In genomic region chr9:80068735-80069315, GRCm38 (mm10) we compare ENCODE assay signal across 8 mouse cellular contexts. TPM values are rescaled to one million over a fixed set of nuclear protein-coding genes. Genes with fewer than 3 reads are reported as not detected.
DNase-seq lines count a peak whose midpoint lies in the region; TF ChIP-seq lines count a peak whose summit lies in the region.

No protein-coding gene starts in this region.

- 16% methylated on average over 11 of the region's 11 CpGs for WGBS in heart, adult 2 months
- 51% methylated on average over 11 of the region's 11 CpGs for WGBS in hindbrain, embryonic 10.5 days

- TF ChIP-seq CTCF in heart, adult 2 months (IDR thresholded peaks at IDR 0.05), result no peak
- no peak for TF ChIP-seq CTCF in ES-Bruce4 (IDR thresholded peaks at IDR 0.05; ENCODE audit: low read depth, low read length)

- H3K27me3 ChIP-seq in heart, adult 2 months (ENCODE audit: control insufficient read depth, insufficient read depth, low read length), result no peaks in the 10 kb centered on the region
- H3K27me3 ChIP-seq in ES-Bruce4 (ENCODE audit: control insufficient read depth, insufficient read depth, low read length, poor library complexity, severe bottlenecking), result no peaks in the 10 kb centered on the region
- no peaks in the 10 kb centered on the region for H3K27me3 ChIP-seq in hindbrain, embryonic 10.5 days (ENCODE audit: insufficient read depth, poor library complexity, severe bottlenecking)
- H3K27me3 ChIP-seq in megakaryocyte, embryonic 14.5 days (replicated peaks), result no peaks in the 10 kb centered on the region

- peaks cover 15% of the 10 kb centered on the region for H3K9me3 ChIP-seq in ES-Bruce4 (replicated peaks; ENCODE audit: control insufficient read depth, insufficient read depth, low read length, poor library complexity, severe bottlenecking)
- peaks cover 14% of the 10 kb centered on the region for H3K9me3 ChIP-seq in hindbrain, embryonic 10.5 days
- peaks cover 13% of the 10 kb centered on the region for H3K9me3 ChIP-seq in megakaryocyte, embryonic 14.5 days

- H3K27ac ChIP-seq in heart, adult 2 months, result no peak overlapping the region
- H3K27ac ChIP-seq in ES-Bruce4 (ENCODE audit: insufficient read depth, low read length), result no peak overlapping the region
- 0 out of 2 replicates have a peak overlapping the region, but pooled peaks have one; percentile 45 for H3K27ac ChIP-seq in hindbrain, embryonic 10.5 days

- intact Hi-C loops in heart, adult 2 months (cut with DNase I), result loop anchor here (5.0 kb wide), 2 partner anchors 93 to 277 kb away; partner anchors contain the start of gene Tmem30a
- intact Hi-C loops in heart, postnatal 25 days (cut with DNase I), result loop anchor here (5.0 kb wide), 1 partner anchor 93 kb away; no protein-coding TSS in a partner anchor
- intact Hi-C loops in left cerebral cortex, postnatal 14 days (cut with DNase I), result no loop called here

- no peak for DNase-seq in heart, adult 2 months
- DNase-seq in heart, postnatal 25 days (ENCODE audit: low spot score), result no peak
- DNase-seq in hindbrain, embryonic 10.5 days (ENCODE audit: low spot score), result no peak
- no peak for DNase-seq in left cerebral cortex, postnatal 14 days (ENCODE audit: low spot score in 2 of 2)
- DNase-seq in right cerebral cortex, postnatal 25 days, result no peak
- no peak for DNase-seq in ovary, postnatal 14 days (ENCODE audit: low spot score)

- peaks cover 25% of the 10 kb centered on the region for H3K36me3 ChIP-seq in heart, adult 2 months (ENCODE audit: control insufficient read depth, insufficient read depth, low read length)
- H3K36me3 ChIP-seq in ES-Bruce4 (ENCODE audit: control insufficient read depth, insufficient read depth, low read length, poor library complexity, severe bottlenecking), result no peaks in the 10 kb centered on the region
- no peaks in the 10 kb centered on the region; the same call in 1 of the 2 replicates for H3K36me3 ChIP-seq in hindbrain, embryonic 10.5 days
- H3K36me3 ChIP-seq in megakaryocyte, embryonic 14.5 days (replicated peaks; ENCODE audit: low read length), result peaks cover 5% of the 10 kb centered on the region

- 0 out of 2 replicates have a peak overlapping the region, but pooled peaks have one; percentile 24 for H3K9ac ChIP-seq in heart, adult 2 months (ENCODE audit: low read depth, low read length)
- H3K9ac ChIP-seq in ES-Bruce4 (ENCODE audit: low read depth, poor library complexity, severe bottlenecking), result peak overlapping the region; percentile 98

- H3K79me2 ChIP-seq in heart, adult 2 months (replicated peaks; ENCODE audit: control insufficient read depth, insufficient read depth, low read length), result peaks cover 7% of the 10 kb centered on the region

- H3K4me3 ChIP-seq in heart, adult 2 months, result no peak overlapping the region; the same call in 1 of the 2 replicates
- H3K4me3 ChIP-seq in ES-Bruce4 (ENCODE audit: low read depth, low read length), result peak overlapping the region; percentile 68
- peak overlapping the region; percentile 95 for H3K4me3 ChIP-seq in hindbrain, embryonic 10.5 days
- peak overlapping the region; percentile 91 for H3K4me3 ChIP-seq in megakaryocyte, embryonic 14.5 days (replicated peaks)

- no peak for TF ChIP-seq POLR2A in heart, adult 2 months (IDR thresholded peaks at IDR 0.05; ENCODE audit: insufficient read depth, low read depth, low read length)
- no peak for TF ChIP-seq POLR2A in ES-Bruce4 (IDR thresholded peaks at IDR 0.05; ENCODE audit: insufficient read depth, low read length)

- TF ChIP-seq EP300 in heart, adult 2 months (IDR thresholded peaks at IDR 0.05; ENCODE audit: insufficient read depth, low read depth, low read length), result no peak
- TF ChIP-seq EP300 in ES-Bruce4 (IDR thresholded peaks at IDR 0.05; ENCODE audit: insufficient read depth, low read depth, low read length), result no peak

- peaks cover 11% of the 10 kb centered on the region for H3K4me1 ChIP-seq in heart, adult 2 months (ENCODE audit: control insufficient read depth, insufficient read depth, low read length)
- H3K4me1 ChIP-seq in ES-Bruce4 (ENCODE audit: control insufficient read depth, insufficient read depth, low read length), result no peaks in the 10 kb centered on the region
- peaks cover 27% of the 10 kb centered on the region for H3K4me1 ChIP-seq in hindbrain, embryonic 10.5 days (replicated peaks)
- peaks cover 43% of the 10 kb centered on the region for H3K4me1 ChIP-seq in megakaryocyte, embryonic 14.5 days

RNA-seq across cellular contexts. Expression of gene Senp6, which starts 2.1 kb away (rescaled TPM):
- 10 to 100 TPM; 62.5 to 72.7 TPM for total RNA-seq in heart, adult 2 months (2021)
- 9.6 and 18.0 TPM in 2 replicates for polyA plus RNA-seq in heart, adult 2 months (2012; rRNA removed)
- 10 to 100 TPM; 64.3 to 65.3 TPM for total RNA-seq in heart, postnatal 25 days (2021)
- polyA plus RNA-seq in ES-Bruce4 (2011; ENCODE audit: insufficient read depth, insufficient read length, low read depth, missing spikeins), result 117 and 128 TPM in 2 replicates
- 48.2 and 49.8 TPM in 2 replicates for polyA plus RNA-seq in hindbrain, embryonic 10.5 days (2016; fragmentation: Nextera tagmentation; extraction: Ambion mirVana)
- polyA plus RNA-seq in megakaryocyte, embryonic 14.5 days (2012; ENCODE audit: insufficient read depth, low replicate concordance), result 5.1 and 71.9 TPM in 2 replicates
- total RNA-seq in left cerebral cortex, postnatal 14 days (2021), result 10 to 100 TPM; 95.9 to 97.9 TPM

RNA-seq across cellular contexts. Expression of gene Filip1, which starts 56.2 kb away (rescaled TPM):
- 100 to 1,000 TPM in 1 of 2 experiments, 10 to 100 TPM in 1; 91.1 to 126 TPM for total RNA-seq in heart, adult 2 months (2021)
- polyA plus RNA-seq in heart, adult 2 months (2012; rRNA removed), result 18.8 and 31.3 TPM in 2 replicates
- total RNA-seq in heart, postnatal 25 days (2021), result 100 to 1,000 TPM; 122 to 129 TPM
- polyA plus RNA-seq in ES-Bruce4 (2011; ENCODE audit: insufficient read depth, insufficient read length, low read depth, missing spikeins), result not detected in 2 replicates
- 4.1 and 7.8 TPM in 2 replicates for polyA plus RNA-seq in hindbrain, embryonic 10.5 days (2016; fragmentation: Nextera tagmentation; extraction: Ambion mirVana)
- polyA plus RNA-seq in megakaryocyte, embryonic 14.5 days (2012; ENCODE audit: insufficient read depth, low replicate concordance), result not detected in 2 replicates
- 10 to 100 TPM; 17.8 to 20.9 TPM for total RNA-seq in left cerebral cortex, postnatal 14 days (2021)
